Mouse (Mus musculus) stomach, embryonic 14.5 days (tissue): ENCODE data around the gene Bag6. TPM values are rescaled to one million over a fixed set of nuclear protein-coding genes. Genes with fewer than 3 reads are reported as not detected.
A peak's percentile ranks its signal among the peaks of the same experiment; 100 is the strongest.

ENCODE experiments used
- ATAC-seq: fragments of 200-750 bp; cut with Nextera tagmentation; 2 replicates; pipeline ENCODE4 v1.8.0; 2017; ENCODE audit warnings: low read depth, moderate TSS enrichment; ENCODE audit not compliant: insufficient number of reproducible peaks, insufficient read depth, low FRiP score
- H3K27ac ChIP-seq: fragments of 300-500 bp; sonication (generic); 2 replicates; pipeline ENCODE4 v1.5.1; 2014; ENCODE audit warnings: mild to moderate bottlenecking, low read length, moderate library complexity, mixed read lengths
- H3K27me3 ChIP-seq: fragments of 300-500 bp; sonication (generic); 2 replicates; pipeline ENCODE4 v1.6.1; 2014; ENCODE audit warnings: low read length, control low read depth, mixed read lengths; ENCODE audit not compliant: control insufficient read depth, insufficient read depth
- H3K36me3 ChIP-seq: fragments of 300-500 bp; sonication (generic); 2 replicates; pipeline ENCODE4 v1.6.1; 2014; ENCODE audit warnings: mild to moderate bottlenecking, control low read depth, low read length, moderate library complexity, mixed read lengths; ENCODE audit not compliant: control insufficient read depth, insufficient read depth
- H3K4me1 ChIP-seq: fragments of 300-500 bp; sonication (generic); 2 replicates; pipeline ENCODE4 v1.6.1; 2014; ENCODE audit warnings: low read length, control low read depth, mixed read lengths; ENCODE audit not compliant: control insufficient read depth, insufficient read depth
- H3K4me2 ChIP-seq: fragments of 300-500 bp; sonication (generic); replicated peaks from 2 replicates; pipeline ENCODE4 v1.6.1; 2014; ENCODE audit warnings: low read depth, low read length, control low read depth
- H3K4me3 ChIP-seq: fragments of 300-500 bp; sonication (generic); 2 replicates; pipeline ENCODE4 v1.5.1; 2014; ENCODE audit warnings: low read depth, low read length, control low read depth
- H3K9ac ChIP-seq: fragments of 300-500 bp; sonication (generic); replicated peaks from 2 replicates; pipeline ENCODE4 v1.6.1; 2014; ENCODE audit warnings: low read depth, mild to moderate bottlenecking, control low read depth, low read length, moderate library complexity, mixed read lengths
- H3K9me3 ChIP-seq: fragments of 300-500 bp; sonication (generic); 2 replicates; pipeline ENCODE4 v1.6.1; 2016; ENCODE audit warnings: low read depth, low read length, control low read depth; ENCODE audit not compliant: control insufficient read depth
- WGBS: fragments of 180-500 bp; shearing (Covaris S2); extraction: QIAGEN DNeasy Blood & Tissue Kit; methylation state at CpG from one replicate; pipeline ENCODE4 v1.1.7; 2014; 5-methylcytosine and 5-hydroxymethylcytosine counted together
- polyA plus RNA-seq: library from polyadenylated mRNA; unstranded; fragments of >200 nt; fragmentation: Nextera tagmentation; extraction: Ambion mirVana; gene quantifications from 2 replicates; pipeline ENCODE4 v1.2.1, GENCODE M21; 2014

The Bag6 gene
- polyA plus RNA-seq = 86.5 and 89.0 TPM in 2 replicates

- ATAC-seq = peak; percentile 93
- peaks cover 12% of the 10 kb centered on the region for H3K4me1 ChIP-seq
- H3K4me2 ChIP-seq = peak within 1 kb of the TSS; percentile 88
- H3K9ac ChIP-seq = peak within 1 kb of the TSS; percentile 84
- no peaks in the 10 kb centered on the region for H3K27me3 ChIP-seq
- H3K36me3 ChIP-seq = peaks cover 16% of the 10 kb centered on the region
- peak within 1 kb of the TSS; percentile 92 for H3K27ac ChIP-seq
- no peaks in the 10 kb centered on the region for H3K9me3 ChIP-seq
- H3K4me3 ChIP-seq = peak within 1 kb of the TSS; percentile 67
- under 1% methylated on average over 66 of the region's 66 CpGs for WGBS
Measured at GRCm38 (mm10) chr17:35134801-35135590, at the start of gene Bag6. Gene Bag6, plus strand, starts transcription at chr17:35135178.

GRCm38 (mm10) chr17:35085208-35085865 is 49.6 kb upstream of the Bag6 start, which contains the start of gene Ly6g6f:
Gene Ly6g6f, minus strand, starts transcription at chr17:35085610.
- H3K27me3 ChIP-seq = no peaks in the 10 kb centered on the region
- H3K9ac ChIP-seq = no peak within 1 kb of the TSS
- H3K27ac ChIP-seq = no peak within 1 kb of the TSS
- 63% methylated on average over 7 of the region's 7 CpGs for WGBS
- no peak within 1 kb of the TSS for H3K4me3 ChIP-seq
- no peaks in the 10 kb centered on the region; the same call in 1 of the 2 replicates for H3K36me3 ChIP-seq
- no peak for ATAC-seq
- H3K9me3 ChIP-seq = no peaks in the 10 kb centered on the region
- peaks cover 5% of the 10 kb centered on the region for H3K4me1 ChIP-seq
- no peak within 1 kb of the TSS for H3K4me2 ChIP-seq

- H3K4me3 ChIP-seq = no peak overlapping the region
- H3K4me2 ChIP-seq = no peak overlapping the region
- H3K9me3 ChIP-seq = no peaks in the 10 kb centered on the region
- 43% methylated on average over 2 of the region's 2 CpGs for WGBS
- peaks cover 16% of the 10 kb centered on the region for H3K36me3 ChIP-seq
- ATAC-seq = no peak
- no peaks in the 10 kb centered on the region for H3K27me3 ChIP-seq
- H3K27ac ChIP-seq = no peak overlapping the region
- no peak overlapping the region for H3K9ac ChIP-seq
- H3K4me1 ChIP-seq = peaks cover 10% of the 10 kb centered on the region
Measured at GRCm38 (mm10) chr17:35088151-35088550, 46.8 kb upstream of the Bag6 start.

GRCm38 (mm10) chr17:35088825-35089644 is 45.9 kb upstream of the Bag6 start, which contains the start of gene Abhd16a:
Gene Abhd16a, plus strand, starts transcription at chr17:35089263.
- Histone ChIP-seq H3K27me3 (no peaks in the 10 kb centered on the region), H3K9ac (peak within 1 kb of the TSS; percentile 77), H3K27ac (peak within 1 kb of the TSS; percentile 92), H3K9me3 (no peaks in the 10 kb centered on the region), H3K4me1 (peaks cover 10% of the 10 kb centered on the region), H3K4me2 (peak within 1 kb of the TSS; percentile 52), H3K36me3 (peaks cover 21% of the 10 kb centered on the region), H3K4me3 (peak within 1 kb of the TSS; percentile 54)
- ATAC-seq = peak; percentile 96
- 3% methylated on average over 67 of the region's 67 CpGs for WGBS

- peak overlapping the region; percentile 77; the same call in 1 of the 2 replicates for H3K9ac ChIP-seq
- no peaks in the 10 kb centered on the region for H3K9me3 ChIP-seq
- no peak for ATAC-seq
- no peaks in the 10 kb centered on the region for H3K27me3 ChIP-seq
- 61% methylated on average over 8 of the region's 8 CpGs for WGBS
- H3K4me1 ChIP-seq = peaks cover 10% of the 10 kb centered on the region
- H3K4me2 ChIP-seq = peak overlapping the region; percentile 52
- H3K36me3 ChIP-seq = peaks cover 31% of the 10 kb centered on the region
- H3K4me3 ChIP-seq = peak overlapping the region; percentile 54
- H3K27ac ChIP-seq = peak overlapping the region; percentile 92; the same call in 1 of the 2 replicates
Measured at GRCm38 (mm10) chr17:35090166-35090932, 44.6 kb upstream of the Bag6 start.

- 88% methylated on average over 14 of the region's 14 CpGs for WGBS
- H3K9me3 ChIP-seq = no peaks in the 10 kb centered on the region
- H3K36me3 ChIP-seq = peaks cover 46% of the 10 kb centered on the region
- H3K9ac ChIP-seq = no peak overlapping the region
- no peaks in the 10 kb centered on the region for H3K27me3 ChIP-seq
- no peak overlapping the region for H3K4me3 ChIP-seq
- H3K4me1 ChIP-seq = peaks cover 10% of the 10 kb centered on the region
- no peak overlapping the region for H3K27ac ChIP-seq
- no peak for ATAC-seq
- H3K4me2 ChIP-seq = no peak overlapping the region
Measured at GRCm38 (mm10) chr17:35092403-35093198, 42.4 kb upstream of the Bag6 start.

- Histone ChIP-seq H3K27me3 (no peaks in the 10 kb centered on the region), H3K4me2 (no peak overlapping the region), H3K9ac (no peak overlapping the region), H3K27ac (no peak overlapping the region), H3K4me3 (no peak overlapping the region), H3K4me1 (peaks cover 10% of the 10 kb centered on the region), H3K9me3 (no peaks in the 10 kb centered on the region), H3K36me3 (peaks cover 62% of the 10 kb centered on the region)
- 89% methylated on average over 15 of the region's 15 CpGs for WGBS
- no peak for ATAC-seq
Measured at GRCm38 (mm10) chr17:35094475-35095365, 40.3 kb upstream of the Bag6 start.
